Mouse (Mus musculus) MEL (cell line): ENCODE results near the gene Pdcd1.
A peak's percentile ranks its signal among the peaks of the same experiment; 100 is the strongest.

Source experiments
- CTCF ChIP-seq, 3 experiments: IDR thresholded peaks in 2 of 3; conservative IDR thresholded peaks in 1 of 3; 2 replicates each; pipeline ENCODE4 v1.5.1; 2011 to 2012; ENCODE audit warnings: low read length in 3 of 3, low read depth in 2 of 3, mild to moderate bottlenecking in 2 of 3, improper control_type of control experiment in 1 of 3, inconsistent platforms in 1 of 3, mixed read lengths in 1 of 3, moderate library complexity in 1 of 3; ENCODE audit not compliant: control insufficient read depth in 1 of 3, insufficient read depth in 1 of 3, poor library complexity in 1 of 3, severe bottlenecking in 1 of 3
- HCFC1 ChIP-seq: IDR thresholded peaks from 2 replicates; pipeline ENCODE4 v1.6.1; 2012; ENCODE audit warnings: low read depth, mild to moderate bottlenecking, inconsistent platforms, low read length, improper control_type of control experiment, moderate library complexity
- POLR2AphosphoS5 ChIP-seq: IDR thresholded peaks from 2 replicates; pipeline ENCODE4 v1.6.1; 2012; ENCODE audit warnings: low read depth, borderline replicate concordance, mild to moderate bottlenecking, inconsistent platforms, low read length, moderate library complexity, mixed read lengths

DNA sequence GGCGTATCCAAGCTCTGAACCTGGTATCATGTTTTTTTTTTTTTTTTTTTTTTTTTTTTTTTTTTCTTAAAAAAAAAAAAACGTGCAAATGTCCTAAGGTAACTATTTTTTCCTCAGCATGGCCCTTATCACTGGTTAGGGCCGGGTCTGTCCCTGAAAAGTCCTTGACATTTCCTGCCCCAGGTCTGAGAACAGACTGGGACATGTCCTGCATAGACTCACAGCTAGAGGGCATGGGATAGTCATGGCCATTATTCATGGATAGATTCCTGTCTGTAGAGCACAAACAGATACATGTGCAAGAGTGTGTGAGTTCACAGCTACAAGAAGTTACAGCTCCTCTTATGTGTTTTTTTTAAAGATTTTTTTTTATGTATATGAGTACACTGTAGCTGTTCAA is 63.6 kb downstream of the Pdcd1 start:
- TF ChIP-seq HCFC1 (no peak), CTCF (IDR thresholded peaks at IDR 0.05 in 2 of 3, conservative IDR thresholded peaks at IDR 0.05 in 1 of 3; ENCODE audit: control insufficient read depth in 1 of 3, insufficient read depth in 1 of 3, low read depth in 2 of 3, low read length in 3 of 3, poor library complexity in 1 of 3, severe bottlenecking in 1 of 3) (peak in 1 of 3 experiments; percentile 2; a peak in 1 of 6 replicates), POLR2AphosphoS5 (no peak)
